Mouse (Mus musculus) liver, embryonic 11.5 days (tissue): Measurements from ENCODE around the gene Aplp2. TPM values are rescaled to one million over a fixed set of nuclear protein-coding genes. Genes with fewer than 3 reads are reported as not detected.
"Not testable (repeated sequence)": the region's sequence is repeated elsewhere in the genome, so short reads cannot be mapped to it uniquely, and the experiment has no call there.

Source experiments
- ATAC-seq: fragments of 200-750 bp; cut with Nextera tagmentation; replicated peaks from 2 replicates; pipeline ENCODE4 v1.8.0; 2017; ENCODE audit warnings: moderate number of reproducible peaks, mild to moderate bottlenecking, moderate TSS enrichment, moderate library complexity; ENCODE audit not compliant: low FRiP score
- DNase-seq: peaks from one replicate; pipeline ENCODE4 v3.0.0-alpha.2; 2017; ENCODE audit warnings: low spot score
- H3K27ac ChIP-seq: fragments of 300-500 bp; sonication (generic); 2 replicates; pipeline ENCODE4 v1.5.1; 2014; ENCODE audit warnings: mild to moderate bottlenecking, low read depth, low read length, control low read depth
- H3K27me3 ChIP-seq: fragments of 300-500 bp; sonication (generic); replicated peaks from 2 replicates; pipeline ENCODE4 v1.6.1; 2014; ENCODE audit warnings: low read length, mixed read lengths; ENCODE audit not compliant: control insufficient read depth, insufficient read depth
- H3K36me3 ChIP-seq: fragments of 300-500 bp; sonication (generic); 2 replicates; pipeline ENCODE4 v1.6.1; 2014; ENCODE audit warnings: mild to moderate bottlenecking, low read length, moderate library complexity, mixed read lengths; ENCODE audit not compliant: control insufficient read depth, insufficient read depth
- H3K4me1 ChIP-seq: fragments of 300-500 bp; sonication (generic); replicated peaks from 2 replicates; pipeline ENCODE4 v1.6.1; 2014; ENCODE audit warnings: low read length, mixed read lengths; ENCODE audit not compliant: control insufficient read depth, insufficient read depth
- H3K4me2 ChIP-seq: fragments of 300-500 bp; sonication (generic); 2 replicates; pipeline ENCODE4 v1.6.1; 2014; ENCODE audit warnings: mild to moderate bottlenecking, control low read depth, moderate library complexity
- H3K4me3 ChIP-seq: fragments of 300-500 bp; sonication (generic); 2 replicates; pipeline ENCODE4 v1.5.1; 2014; ENCODE audit warnings: low read depth, low read length, control low read depth
- H3K9ac ChIP-seq: fragments of 300-500 bp; sonication (generic); 2 replicates; pipeline ENCODE4 v1.6.1; 2014; ENCODE audit warnings: low read depth, low read length, control low read depth
- H3K9me3 ChIP-seq: fragments of 300-500 bp; sonication (generic); 2 replicates; pipeline ENCODE4 v1.6.1; 2016; ENCODE audit warnings: low read length, inconsistent platforms, mixed read lengths; ENCODE audit not compliant: control insufficient read depth
- WGBS: fragments of 180-500 bp; shearing (Covaris S2); extraction: QIAGEN DNeasy Blood & Tissue Kit; methylation state at CpG from one replicate; pipeline ENCODE4 v1.1.7; 2014; 5-methylcytosine and 5-hydroxymethylcytosine counted together
- polyA plus RNA-seq: library from polyadenylated mRNA; unstranded; fragments of >200 nt; fragmentation: Nextera tagmentation; extraction: Ambion mirVana; gene quantifications from 2 replicates; pipeline ENCODE4 v1.2.1, GENCODE M21; 2014

Aplp2 gene
- polyA plus RNA-seq, 1 experiment from 2014 or later: 256 TPM

- Histone ChIP-seq H3K4me1 (peaks cover 10% of the 10 kb centered on the region), H3K27ac (no peak overlapping the region), H3K4me2 (no peak overlapping the region), H3K27me3 (no peaks in the 10 kb centered on the region), H3K9ac (no peak overlapping the region), H3K4me3 (no peak overlapping the region), H3K9me3 (no peaks in the 10 kb centered on the region), H3K36me3 (peaks cover 8% of the 10 kb centered on the region; the same call in 1 of the 2 replicates)
- DNase-seq: no peak
- 72% methylated on average over 10 of the region's 10 CpGs for WGBS
- no peak for ATAC-seq
Observed at GRCm38 (mm10) chr9:31181291-31182085, 30.1 kb downstream of the Aplp2 start.

- Histone ChIP-seq H3K9me3 (no peaks in the 10 kb centered on the region), H3K4me1 (peaks cover 10% of the 10 kb centered on the region), H3K4me2 (no peak overlapping the region), H3K4me3 (no peak overlapping the region), H3K9ac (no peak overlapping the region), H3K36me3 (peaks cover 11% of the 10 kb centered on the region; the same call in 1 of the 2 replicates), H3K27ac (no peak overlapping the region), H3K27me3 (no peaks in the 10 kb centered on the region)
- 85% methylated on average over 6 of the region's 6 CpGs for whole genome bisulfite sequencing
- DNase-seq (no peak), ATAC-seq (no peak)
Observed at GRCm38 (mm10) chr9:31177692-31178091, 33.9 kb downstream of the Aplp2 start.

DNA sequence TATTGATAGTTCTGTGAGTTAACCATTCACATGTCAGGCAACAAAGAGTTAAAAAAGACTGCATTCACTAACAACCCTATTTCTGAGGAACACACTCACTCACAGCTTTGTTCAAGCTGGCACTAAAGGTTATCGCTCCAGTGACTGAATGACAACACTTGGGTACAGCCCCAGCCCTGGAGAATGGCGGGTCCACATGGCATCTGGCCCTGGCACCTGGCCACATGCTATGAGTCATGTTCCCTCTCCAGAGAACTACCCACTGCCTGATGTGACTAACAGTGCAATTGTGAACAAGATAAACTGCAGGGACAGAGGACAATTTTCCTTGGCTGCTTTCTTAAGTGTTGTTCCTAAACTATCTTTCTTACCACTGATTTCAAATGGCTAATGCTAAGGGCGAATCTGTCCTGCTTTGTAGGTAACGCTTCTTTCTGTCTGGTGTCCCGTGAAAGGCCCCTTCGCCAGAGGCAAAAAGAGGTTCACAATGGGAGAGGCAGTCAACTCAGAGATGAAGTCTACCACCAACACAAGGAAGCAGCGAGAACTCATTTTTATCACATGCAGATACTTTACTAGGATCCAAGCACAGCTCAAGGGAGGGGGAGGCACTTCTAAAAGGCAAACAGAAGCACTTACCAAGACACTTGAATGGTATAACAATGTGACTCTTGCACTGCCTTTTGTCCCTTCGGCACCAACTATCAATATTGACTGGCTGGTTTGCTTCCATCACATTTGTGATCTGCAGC lies 35.1 kb downstream of the Aplp2 start:
- H3K4me2 ChIP-seq: no peak overlapping the region
- no peak overlapping the region for H3K9ac ChIP-seq
- no peaks in the 10 kb centered on the region for H3K27me3 ChIP-seq
- H3K9me3 ChIP-seq: no peaks in the 10 kb centered on the region
- no peaks in the 10 kb centered on the region; the same call in 1 of the 2 replicates for H3K4me1 ChIP-seq
- DNase-seq (peak; percentile 26), ATAC-seq (no peak)
- H3K36me3 ChIP-seq: peaks cover 11% of the 10 kb centered on the region; the same call in 1 of the 2 replicates
- 89% methylated on average over 8 of the region's 8 CpGs for WGBS
- no peak overlapping the region for H3K27ac ChIP-seq
- no peak overlapping the region for H3K4me3 ChIP-seq

GRCm38 (mm10) chr9:31175978-31176377 lies 35.6 kb downstream of the Aplp2 start:
- WGBS: 92% methylated on average over 3 of the region's 3 CpGs
- DNase-seq: no peak
- H3K9me3 ChIP-seq: no peaks in the 10 kb centered on the region
- no peaks in the 10 kb centered on the region for H3K27me3 ChIP-seq
- H3K27ac ChIP-seq: no peak overlapping the region
- H3K4me3 ChIP-seq: no peak overlapping the region
- no peaks in the 10 kb centered on the region for H3K4me1 ChIP-seq
- peaks cover 11% of the 10 kb centered on the region; the same call in 1 of the 2 replicates for H3K36me3 ChIP-seq
- H3K4me2 ChIP-seq: no peak overlapping the region
- no peak for ATAC-seq
- H3K9ac ChIP-seq: no peak overlapping the region

DNA sequence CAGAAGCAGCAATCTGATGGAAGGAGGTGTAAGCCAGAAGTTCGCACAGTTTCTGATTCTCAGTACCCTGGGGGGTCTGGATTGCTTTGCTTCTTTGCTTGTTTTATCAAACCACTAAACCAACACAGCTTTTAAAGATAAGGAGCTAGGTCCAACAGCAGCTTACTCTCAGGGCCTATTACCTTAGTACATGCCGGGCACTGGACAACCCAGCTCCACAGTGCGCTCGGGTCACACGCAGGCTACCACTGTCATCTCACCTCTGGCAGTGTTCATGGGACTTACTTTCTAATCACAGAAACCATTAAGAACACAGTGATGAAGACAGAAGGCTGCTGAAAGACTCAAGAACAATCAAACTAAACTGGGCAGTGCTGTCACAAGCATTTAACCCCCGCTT lies 36.3 kb downstream of the Aplp2 start:
- no peak overlapping the region for H3K4me3 ChIP-seq
- 76% methylated on average over 6 of the region's 6 CpGs for WGBS
- H3K9me3 ChIP-seq: no peaks in the 10 kb centered on the region
- H3K4me1 ChIP-seq: no peaks in the 10 kb centered on the region
- H3K36me3 ChIP-seq: peaks cover 11% of the 10 kb centered on the region; the same call in 1 of the 2 replicates
- no peaks in the 10 kb centered on the region for H3K27me3 ChIP-seq
- no peak overlapping the region for H3K27ac ChIP-seq
- no peak for ATAC-seq
- no peak for DNase-seq
- H3K9ac ChIP-seq: no peak overlapping the region
- H3K4me2 ChIP-seq: no peak overlapping the region

- peaks cover 15% of the 10 kb centered on the region for H3K36me3 ChIP-seq
- DNase-seq (no peak), ATAC-seq (no peak)
- no peaks in the 10 kb centered on the region for H3K4me1 ChIP-seq
- H3K4me3 ChIP-seq: no peak overlapping the region
- H3K27ac ChIP-seq: no peak overlapping the region
- H3K4me2 ChIP-seq: no peak overlapping the region
- no peak overlapping the region for H3K9ac ChIP-seq
- H3K27me3 ChIP-seq: no peaks in the 10 kb centered on the region
- 92% methylated on average over 22 of the region's 22 CpGs for WGBS
- no peaks in the 10 kb centered on the region for H3K9me3 ChIP-seq
Observed at GRCm38 (mm10) chr9:31168356-31169093, 43.1 kb downstream of the Aplp2 start.

GRCm38 (mm10) chr9:31167305-31167704 lies 44.3 kb downstream of the Aplp2 start:
- Histone ChIP-seq H3K4me2 (no peak overlapping the region), H3K9me3 (no peaks in the 10 kb centered on the region), H3K27me3 (no peaks in the 10 kb centered on the region), H3K4me1 (no peaks in the 10 kb centered on the region), H3K27ac (no peak overlapping the region), H3K9ac (no peak overlapping the region), H3K36me3 (peaks cover 20% of the 10 kb centered on the region), H3K4me3 (no peak overlapping the region)
- DNase-seq (no peak), ATAC-seq (no peak)
- WGBS: 92% methylated on average over 13 of the region's 13 CpGs

- H3K27me3 ChIP-seq, H3K9ac ChIP-seq, H3K4me2 ChIP-seq, H3K4me3 ChIP-seq, DNase-seq, ATAC-seq, H3K4me1 ChIP-seq, H3K27ac ChIP-seq, H3K9me3 ChIP-seq: not testable (repeated sequence)
- 81% methylated on average over 3 of the region's 3 CpGs for WGBS
- H3K36me3 ChIP-seq: peaks cover 36% of the 10 kb centered on the region
Observed at GRCm38 (mm10) chr9:31165505-31165904, 46.1 kb downstream of the Aplp2 start.
